Mouse (Mus musculus): ENCODE data around the gene Pfkl. TPM values are rescaled to one million over a fixed set of nuclear protein-coding genes. Genes with fewer than 3 reads are reported as not detected.

Gene Pfkl
- total RNA-seq, 1 experiment, result 138 TPM

DNA sequence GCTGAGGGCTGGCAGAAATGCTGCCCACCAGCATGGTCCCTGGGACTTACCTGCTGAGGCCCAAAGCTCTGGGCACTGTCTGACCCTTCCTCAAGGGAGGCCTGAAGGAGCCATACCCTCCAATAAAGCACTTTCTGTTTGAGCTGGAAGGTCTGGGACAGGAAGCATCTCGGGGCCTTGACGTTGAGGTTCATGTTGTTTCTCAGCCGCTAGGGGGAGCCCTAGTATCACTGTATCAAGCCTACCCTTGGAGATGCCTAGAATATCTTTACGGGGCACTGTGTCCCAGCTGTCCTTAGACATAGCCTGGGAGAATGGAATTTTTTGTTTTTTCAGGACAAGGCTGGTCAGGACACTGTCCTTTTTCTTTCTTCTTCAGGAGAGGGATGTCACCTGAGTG, 25.2 kb downstream of the Pfkl start:
- peaks cover 22% of the 10 kb centered on the region for H3K36me3 ChIP-seq (ENCODE audit: control insufficient read depth, insufficient read depth, low read length, poor library complexity, severe bottlenecking)

DNA sequence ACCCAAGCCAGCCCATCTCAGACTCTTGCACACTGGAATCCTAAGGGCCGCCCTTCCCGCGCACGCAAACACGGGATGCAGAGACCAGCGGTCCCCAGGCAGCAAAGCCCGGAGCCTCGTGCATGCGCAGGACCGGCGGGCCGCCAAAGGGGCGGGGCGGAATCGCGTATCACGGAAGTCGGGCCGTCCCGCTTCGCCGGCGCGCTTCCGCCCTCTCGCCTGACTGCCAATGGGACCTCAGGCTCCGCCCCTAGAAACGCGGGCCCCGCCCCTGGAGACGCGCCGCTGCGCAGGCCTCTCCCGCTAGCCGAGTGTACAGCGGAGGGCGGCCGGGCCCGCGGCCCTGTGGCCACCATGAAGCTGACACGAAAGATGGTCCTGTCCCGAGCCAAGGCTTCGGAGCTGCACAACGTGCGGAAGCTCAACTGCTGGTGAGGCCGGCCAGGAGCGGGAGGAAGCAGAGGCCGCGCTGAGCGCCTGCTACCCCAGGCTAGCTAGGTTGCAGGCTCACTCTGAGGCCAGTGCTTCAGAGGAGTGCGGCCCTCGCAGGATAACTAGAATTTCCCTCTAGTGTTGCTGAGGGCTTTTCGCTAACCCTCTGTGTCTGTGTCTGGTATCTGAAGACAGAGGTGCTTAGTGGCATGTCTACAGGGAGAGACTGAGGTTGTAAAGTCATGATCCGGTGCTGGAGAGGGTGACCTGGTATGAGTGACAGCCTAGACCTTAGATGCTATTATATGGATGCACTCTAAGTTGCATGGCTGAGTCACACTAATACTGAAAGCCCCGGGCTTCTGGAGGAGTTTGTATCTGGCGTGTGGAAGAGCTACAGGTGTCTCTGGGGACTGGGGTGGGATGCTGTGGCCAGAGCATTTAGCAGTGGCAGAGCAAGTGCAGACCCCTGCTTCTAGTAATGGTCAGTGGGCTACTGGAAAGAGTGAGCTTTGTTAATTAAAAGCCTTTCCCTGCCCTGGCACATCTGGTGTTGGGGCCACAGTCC, 31.2 kb downstream of the Pfkl start, which contains the start of gene 1810043G02Rik:
TSS of gene 1810043G02Rik (plus strand) at position 174 of the 1,000 bp plus-strand sequence.
- Histone ChIP-seq H3K9ac (ENCODE audit: insufficient read depth, low read depth, low read length, poor library complexity, severe bottlenecking) (peak within 1 kb of the TSS; percentile 87), H3K27ac (ENCODE audit: insufficient read depth, low read depth, low read length, poor library complexity, severe bottlenecking) (no peak within 1 kb of the TSS)

More for the DNA sequence above, 25.2 kb downstream of the Pfkl start:
- peak; percentile 84 for TF ChIP-seq ZC3H11A (IDR thresholded peaks at IDR 0.05; ENCODE audit: borderline replicate concordance, low read depth, low read length)
- no peak for TF ChIP-seq MAFK (IDR thresholded peaks at IDR 0.05; ENCODE audit: insufficient read depth, low read depth, low read length)
- TF ChIP-seq CHD2 (IDR thresholded peaks at IDR 0.05; ENCODE audit: low read depth, low read length), result no peak
- no peak for TF ChIP-seq HCFC1 (IDR thresholded peaks at IDR 0.05; ENCODE audit: borderline replicate concordance, insufficient read depth, low read length)
- no peak for TF ChIP-seq ZNF384 (IDR thresholded peaks at IDR 0.05; ENCODE audit: low read depth, low read length)
- DNase-seq (ENCODE audit: low read depth, low spot score), result peak; percentile 83
- in situ Hi-C loops (cut with MboI; ENCODE audit: low sequenced_read_pairs in 2 of 2, unreplicated experiment in 2 of 2), result no loop called here
- H3K4me1 ChIP-seq (ENCODE audit: control insufficient read depth in 2 of 2, insufficient read depth in 2 of 2, low read length in 2 of 2, poor library complexity in 1 of 2), result no peaks in the 10 kb centered on the region
- no peak overlapping the region for H3K27ac ChIP-seq (ENCODE audit: insufficient read depth, low read depth, low read length, poor library complexity, severe bottlenecking)
- no peaks in the 10 kb centered on the region for H3K9me3 ChIP-seq (ENCODE audit: control insufficient read depth, insufficient read depth, low read depth, low read length)
- no peak overlapping the region for H3K9ac ChIP-seq (ENCODE audit: insufficient read depth, low read depth, low read length, poor library complexity, severe bottlenecking)
- no peak overlapping the region for H3K4me3 ChIP-seq (ENCODE audit: insufficient read depth in 1 of 2, low read depth in 1 of 2, low read length in 2 of 2, poor library complexity in 1 of 2, severe bottlenecking in 1 of 2)

DNA sequence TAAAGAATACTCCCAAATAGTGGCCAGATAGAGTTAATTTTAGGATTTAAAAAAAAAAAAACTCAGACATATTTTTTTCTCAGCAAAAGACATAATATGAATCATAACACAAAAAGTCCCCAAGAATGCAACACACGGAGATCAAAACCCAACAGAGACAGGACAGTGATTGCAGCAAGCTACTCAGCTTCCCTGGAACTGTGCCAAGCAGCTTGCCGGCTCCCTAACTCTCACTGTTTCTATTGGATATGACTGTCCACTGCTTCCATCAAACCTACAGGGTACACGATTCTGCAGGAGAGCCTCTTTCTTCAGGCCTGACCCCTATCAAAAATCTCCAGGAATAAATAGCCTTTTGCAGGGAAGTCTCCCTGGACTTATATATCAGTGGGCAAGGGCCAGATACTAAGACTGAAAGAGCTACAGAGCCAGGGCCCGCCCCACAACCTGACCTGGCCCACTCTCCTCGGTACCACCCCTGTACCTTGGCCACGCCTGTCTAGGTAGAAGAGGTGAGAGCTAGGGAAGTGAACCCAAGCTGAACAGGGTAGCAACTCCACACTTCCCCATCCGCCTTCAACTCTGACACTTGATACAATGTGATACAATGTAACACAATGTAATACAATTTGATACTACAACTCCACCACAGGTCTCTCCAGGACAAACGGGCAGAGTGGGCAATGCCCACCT, 33.3 kb downstream of the Pfkl start:
- Histone ChIP-seq H3K4me1 (ENCODE audit: control insufficient read depth in 2 of 2, insufficient read depth in 2 of 2, low read length in 2 of 2, poor library complexity in 1 of 2) (no peaks in the 10 kb centered on the region), H3K9ac (ENCODE audit: insufficient read depth, low read depth, low read length, poor library complexity, severe bottlenecking) (no peak overlapping the region), H3K4me3 (ENCODE audit: insufficient read depth in 1 of 2, low read depth in 1 of 2, low read length in 2 of 2, poor library complexity in 1 of 2, severe bottlenecking in 1 of 2) (no peak overlapping the region), H3K36me3 (ENCODE audit: control insufficient read depth, insufficient read depth, low read length, poor library complexity, severe bottlenecking) (no peaks in the 10 kb centered on the region), H3K27ac (ENCODE audit: insufficient read depth, low read depth, low read length, poor library complexity, severe bottlenecking) (no peak overlapping the region), H3K9me3 (ENCODE audit: control insufficient read depth, insufficient read depth, low read depth, low read length) (no peaks in the 10 kb centered on the region)
- in situ Hi-C loops (cut with MboI; ENCODE audit: low sequenced_read_pairs in 2 of 2, unreplicated experiment in 2 of 2), result no loop called here
- DNase-seq (ENCODE audit: low read depth, low spot score), result no peak
- TF ChIP-seq MAFK (IDR thresholded peaks at IDR 0.05; ENCODE audit: insufficient read depth, low read depth, low read length) (no peak), ZC3H11A (IDR thresholded peaks at IDR 0.05; ENCODE audit: borderline replicate concordance, low read depth, low read length) (no peak), CHD2 (IDR thresholded peaks at IDR 0.05; ENCODE audit: low read depth, low read length) (no peak), ZNF384 (IDR thresholded peaks at IDR 0.05; ENCODE audit: low read depth, low read length) (no peak), HCFC1 (IDR thresholded peaks at IDR 0.05; ENCODE audit: borderline replicate concordance, insufficient read depth, low read length) (no peak)

More for the DNA sequence above, 31.2 kb downstream of the Pfkl start, which contains the start of gene 1810043G02Rik:
- Histone ChIP-seq H3K4me3 (ENCODE audit: insufficient read depth in 1 of 2, low read depth in 1 of 2, low read length in 2 of 2, poor library complexity in 1 of 2, severe bottlenecking in 1 of 2) (peak within 1 kb of the TSS; percentile 79 to 91), H3K9me3 (ENCODE audit: control insufficient read depth, insufficient read depth, low read depth, low read length) (no peaks in the 10 kb centered on the region), H3K4me1 (ENCODE audit: control insufficient read depth in 2 of 2, insufficient read depth in 2 of 2, low read length in 2 of 2, poor library complexity in 1 of 2) (no peaks in the 10 kb centered on the region), H3K36me3 (ENCODE audit: control insufficient read depth, insufficient read depth, low read length, poor library complexity, severe bottlenecking) (no peaks in the 10 kb centered on the region)
- TF ChIP-seq MAFK (IDR thresholded peaks at IDR 0.05; ENCODE audit: insufficient read depth, low read depth, low read length) (no peak), HCFC1 (IDR thresholded peaks at IDR 0.05; ENCODE audit: borderline replicate concordance, insufficient read depth, low read length) (0 out of 2 replicates have a peak, but pooled peaks have one; percentile 49)
- peak; percentile 93 for DNase-seq (ENCODE audit: low read depth, low spot score)
- in situ Hi-C loops (cut with MboI; ENCODE audit: low sequenced_read_pairs in 2 of 2, unreplicated experiment in 2 of 2), result no loop called here

DNA sequence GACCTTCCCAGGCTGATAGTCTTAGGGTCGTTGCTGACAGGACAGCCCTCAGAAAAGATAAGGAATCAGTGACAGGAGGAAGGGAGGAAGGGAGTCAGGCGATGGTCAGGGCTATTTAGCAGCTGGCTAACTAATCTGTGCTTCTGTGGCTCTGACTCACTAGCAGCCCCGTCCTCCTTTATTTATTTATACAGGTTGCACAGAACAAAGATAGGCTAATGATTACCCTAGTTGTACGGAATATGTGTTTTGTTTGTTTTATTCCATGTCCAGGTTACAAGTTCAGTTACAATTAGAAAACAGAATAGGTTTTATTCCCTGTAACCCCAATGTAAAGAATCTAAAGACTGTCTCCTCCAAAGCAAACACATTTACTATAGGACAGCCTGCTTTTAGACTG, 34.2 kb downstream of the Pfkl start:
- Histone ChIP-seq H3K9ac (ENCODE audit: insufficient read depth, low read depth, low read length, poor library complexity, severe bottlenecking) (no peak overlapping the region), H3K4me3 (ENCODE audit: insufficient read depth in 1 of 2, low read depth in 1 of 2, low read length in 2 of 2, poor library complexity in 1 of 2, severe bottlenecking in 1 of 2) (no peak overlapping the region), H3K9me3 (ENCODE audit: control insufficient read depth, insufficient read depth, low read depth, low read length) (no peaks in the 10 kb centered on the region), H3K36me3 (ENCODE audit: control insufficient read depth, insufficient read depth, low read length, poor library complexity, severe bottlenecking) (no peaks in the 10 kb centered on the region), H3K27ac (ENCODE audit: insufficient read depth, low read depth, low read length, poor library complexity, severe bottlenecking) (no peak overlapping the region), H3K4me1 (ENCODE audit: control insufficient read depth in 2 of 2, insufficient read depth in 2 of 2, low read length in 2 of 2, poor library complexity in 1 of 2) (no peaks in the 10 kb centered on the region)
- no peak for TF ChIP-seq CHD2 (IDR thresholded peaks at IDR 0.05; ENCODE audit: low read depth, low read length)
- DNase-seq (ENCODE audit: low read depth, low spot score), result no peak
- in situ Hi-C loops (cut with MboI; ENCODE audit: low sequenced_read_pairs in 2 of 2, unreplicated experiment in 2 of 2), result no loop called here
